Mouse (Mus musculus): ENCODE results near the gene 7530416G11Rik. TPM values are rescaled to one million over a fixed set of nuclear protein-coding genes. Genes with fewer than 3 reads are reported as not detected.

Gene 7530416G11Rik
- polyA plus RNA-seq, 1 experiment from 2014 or later, result not detected

DNA sequence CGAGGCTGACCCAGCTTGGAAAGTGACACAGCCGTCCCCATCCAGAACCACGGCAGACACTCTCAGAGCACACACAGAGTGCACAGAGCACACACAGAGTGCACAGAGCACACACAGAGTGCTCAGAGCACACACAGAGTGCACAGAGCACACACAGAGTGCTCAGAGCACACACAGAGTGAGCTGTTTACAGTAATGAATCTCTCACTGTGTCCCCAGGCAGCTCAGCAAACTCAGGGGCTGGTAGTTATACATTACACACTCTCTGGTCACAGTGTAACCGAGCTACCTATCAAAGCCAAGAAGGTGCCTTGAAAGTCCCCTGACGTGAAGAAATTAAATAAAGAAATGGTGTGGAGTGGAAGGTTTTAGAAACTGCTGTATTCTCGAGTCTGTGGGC is 33.6 kb downstream of the 7530416G11Rik start:
- Histone ChIP-seq H3K27me3 (ENCODE audit: control insufficient read depth, insufficient read depth, low read length) (no peaks in the 10 kb centered on the region), H3K4me2 (replicated peaks; ENCODE audit: low read depth, low read length) (no peak overlapping the region), H3K36me3 (ENCODE audit: control insufficient read depth, insufficient read depth, low read length) (peaks cover 30% of the 10 kb centered on the region), H3K4me3 (ENCODE audit: low read depth, low read length) (no peak overlapping the region), H3K27ac (ENCODE audit: low read length) (no peak overlapping the region), H3K4me1 (ENCODE audit: control insufficient read depth, insufficient read depth, low read length) (no peaks in the 10 kb centered on the region), H3K9ac (replicated peaks; ENCODE audit: low read depth, low read length) (no peak overlapping the region), H3K9me3 (ENCODE audit: control insufficient read depth, low read depth, low read length) (no peaks in the 10 kb centered on the region)
- WGBS, result 68% methylated on average over 6 of the region's 6 CpGs
- ATAC-seq (ENCODE audit: insufficient number of reproducible peaks, insufficient read depth, low FRiP score, low read depth), result no peak

DNA sequence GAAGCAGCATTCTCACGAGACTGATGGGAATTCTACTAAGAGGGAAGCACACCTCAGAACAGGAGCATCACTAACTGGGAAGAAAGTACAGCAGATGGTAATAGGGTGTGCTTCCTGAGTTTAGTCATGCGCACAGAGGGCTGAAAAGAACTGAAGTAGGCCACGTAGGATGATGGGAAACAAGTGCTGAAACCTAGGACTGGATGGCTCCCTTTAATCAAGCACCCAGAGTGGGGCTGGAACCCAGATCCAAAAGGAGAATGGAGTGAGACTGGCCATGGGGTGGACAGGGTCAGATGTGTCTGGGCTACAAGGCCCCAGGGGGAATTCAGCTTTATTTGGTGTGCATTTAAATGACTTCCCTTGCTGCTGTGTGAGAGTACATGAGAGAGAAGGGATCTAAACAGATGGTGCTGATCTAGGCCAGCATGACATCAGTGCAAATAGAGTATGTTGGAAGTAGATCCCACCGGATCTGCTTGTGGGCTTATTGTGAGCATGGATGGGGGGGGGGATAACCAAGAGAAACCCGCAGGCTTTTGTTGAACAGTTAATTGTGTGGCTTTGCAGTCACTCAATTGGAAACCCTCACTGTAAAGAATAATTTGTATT is 36.5 kb downstream of the 7530416G11Rik start:
- Histone ChIP-seq H3K4me1 (ENCODE audit: control insufficient read depth, insufficient read depth, low read length) (no peaks in the 10 kb centered on the region), H3K9me3 (ENCODE audit: control insufficient read depth, low read depth, low read length) (no peaks in the 10 kb centered on the region), H3K4me3 (ENCODE audit: low read depth, low read length) (no peak overlapping the region), H3K4me2 (replicated peaks; ENCODE audit: low read depth, low read length) (no peak overlapping the region), H3K36me3 (ENCODE audit: control insufficient read depth, insufficient read depth, low read length) (peaks cover 47% of the 10 kb centered on the region), H3K27me3 (ENCODE audit: control insufficient read depth, insufficient read depth, low read length) (no peaks in the 10 kb centered on the region), H3K27ac (ENCODE audit: low read length) (no peak overlapping the region), H3K9ac (replicated peaks; ENCODE audit: low read depth, low read length) (no peak overlapping the region)
- ATAC-seq (ENCODE audit: insufficient number of reproducible peaks, insufficient read depth, low FRiP score, low read depth), result no peak
- WGBS, result 87% methylated on average over 5 of the region's 5 CpGs

- Histone ChIP-seq H3K4me3 (ENCODE audit: low read depth, low read length) (no peak overlapping the region), H3K36me3 (ENCODE audit: control insufficient read depth, insufficient read depth, low read length) (peaks cover 45% of the 10 kb centered on the region), H3K4me2 (replicated peaks; ENCODE audit: low read depth, low read length) (no peak overlapping the region), H3K4me1 (ENCODE audit: control insufficient read depth, insufficient read depth, low read length) (no peaks in the 10 kb centered on the region), H3K27me3 (ENCODE audit: control insufficient read depth, insufficient read depth, low read length) (no peaks in the 10 kb centered on the region), H3K27ac (ENCODE audit: low read length) (no peak overlapping the region), H3K9me3 (ENCODE audit: control insufficient read depth, low read depth, low read length) (no peaks in the 10 kb centered on the region), H3K9ac (replicated peaks; ENCODE audit: low read depth, low read length) (no peak overlapping the region)
- ATAC-seq (ENCODE audit: insufficient number of reproducible peaks, insufficient read depth, low FRiP score, low read depth), result no peak
- 59% methylated on average over 10 of the region's 10 CpGs for WGBS
Observed at GRCm38 (mm10) chr15:85464823-85465565, 38.0 kb downstream of the 7530416G11Rik start.

DNA sequence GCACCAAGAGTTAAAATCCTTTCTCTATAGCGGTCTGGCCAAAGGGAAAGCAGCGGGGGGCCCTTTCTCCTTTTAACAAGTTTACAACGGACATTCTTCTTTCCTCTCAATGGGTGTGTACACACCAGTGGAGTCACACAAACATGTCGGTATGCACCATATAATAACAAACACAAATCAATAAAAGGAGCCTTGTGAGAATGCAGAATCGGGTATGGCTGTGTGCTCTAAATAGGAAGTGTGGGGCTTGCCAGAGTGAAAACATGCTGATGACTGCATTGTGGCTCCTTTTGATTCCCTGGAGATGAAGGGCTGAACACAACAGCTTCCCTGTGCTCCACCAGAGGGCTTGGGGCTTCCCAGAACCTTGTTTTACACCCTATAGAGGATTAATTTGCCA is 38.8 kb downstream of the 7530416G11Rik start:
- no peak overlapping the region for H3K4me3 ChIP-seq (ENCODE audit: low read depth, low read length)
- H3K4me2 ChIP-seq (replicated peaks; ENCODE audit: low read depth, low read length), result no peak overlapping the region
- no peak for ATAC-seq (ENCODE audit: insufficient number of reproducible peaks, insufficient read depth, low FRiP score, low read depth)
- H3K4me1 ChIP-seq (ENCODE audit: control insufficient read depth, insufficient read depth, low read length), result no peaks in the 10 kb centered on the region
- peaks cover 43% of the 10 kb centered on the region for H3K36me3 ChIP-seq (ENCODE audit: control insufficient read depth, insufficient read depth, low read length)
- no peak overlapping the region for H3K9ac ChIP-seq (replicated peaks; ENCODE audit: low read depth, low read length)
- WGBS, result 36% methylated on average over 5 of the region's 5 CpGs
- no peaks in the 10 kb centered on the region for H3K9me3 ChIP-seq (ENCODE audit: control insufficient read depth, low read depth, low read length)
- no peak overlapping the region for H3K27ac ChIP-seq (ENCODE audit: low read length)
- H3K27me3 ChIP-seq (ENCODE audit: control insufficient read depth, insufficient read depth, low read length), result no peaks in the 10 kb centered on the region

GRCm38 (mm10) chr15:85463027-85463790 is 39.8 kb downstream of the 7530416G11Rik start:
- no peaks in the 10 kb centered on the region for H3K27me3 ChIP-seq (ENCODE audit: control insufficient read depth, insufficient read depth, low read length)
- no peaks in the 10 kb centered on the region for H3K9me3 ChIP-seq (ENCODE audit: control insufficient read depth, low read depth, low read length)
- 79% methylated on average over 13 of the region's 13 CpGs for WGBS
- H3K4me2 ChIP-seq (replicated peaks; ENCODE audit: low read depth, low read length), result no peak overlapping the region
- H3K36me3 ChIP-seq (ENCODE audit: control insufficient read depth, insufficient read depth, low read length), result peaks cover 37% of the 10 kb centered on the region
- H3K4me3 ChIP-seq (ENCODE audit: low read depth, low read length), result no peak overlapping the region
- no peak overlapping the region for H3K27ac ChIP-seq (ENCODE audit: low read length)
- H3K9ac ChIP-seq (replicated peaks; ENCODE audit: low read depth, low read length), result no peak overlapping the region
- no peaks in the 10 kb centered on the region for H3K4me1 ChIP-seq (ENCODE audit: control insufficient read depth, insufficient read depth, low read length)
- no peak for ATAC-seq (ENCODE audit: insufficient number of reproducible peaks, insufficient read depth, low FRiP score, low read depth)

GRCm38 (mm10) chr15:85462138-85462537 is 40.9 kb downstream of the 7530416G11Rik start:
- peaks cover 32% of the 10 kb centered on the region for H3K36me3 ChIP-seq (ENCODE audit: control insufficient read depth, insufficient read depth, low read length)

DNA sequence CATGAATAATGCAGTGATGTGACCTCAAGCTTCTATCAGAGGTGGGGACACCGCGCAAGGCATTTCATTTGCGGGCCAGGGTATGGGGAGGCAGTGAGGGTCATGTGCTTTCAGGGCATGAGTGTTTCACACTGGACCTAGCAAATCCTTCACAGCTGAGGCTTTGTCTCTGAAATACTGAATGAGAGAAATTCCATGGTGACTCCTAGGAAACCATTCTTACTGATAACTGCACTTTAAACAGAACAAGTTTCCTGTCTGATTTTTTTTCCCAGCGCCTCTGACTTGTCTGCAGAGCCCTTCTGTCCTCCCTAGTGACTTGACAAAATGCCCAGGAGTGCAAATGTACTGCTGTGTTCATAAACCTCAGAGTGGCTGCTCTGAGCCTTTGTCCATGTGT is 41.5 kb downstream of the 7530416G11Rik start:
- Histone ChIP-seq H3K4me1 (ENCODE audit: control insufficient read depth, insufficient read depth, low read length) (no peaks in the 10 kb centered on the region), H3K9me3 (ENCODE audit: control insufficient read depth, low read depth, low read length) (no peaks in the 10 kb centered on the region), H3K4me2 (replicated peaks; ENCODE audit: low read depth, low read length) (no peak overlapping the region), H3K27me3 (ENCODE audit: control insufficient read depth, insufficient read depth, low read length) (no peaks in the 10 kb centered on the region), H3K9ac (replicated peaks; ENCODE audit: low read depth, low read length) (no peak overlapping the region), H3K27ac (ENCODE audit: low read length) (no peak overlapping the region), H3K4me3 (ENCODE audit: low read depth, low read length) (no peak overlapping the region), H3K36me3 (ENCODE audit: control insufficient read depth, insufficient read depth, low read length) (peaks cover 29% of the 10 kb centered on the region)
- ATAC-seq (ENCODE audit: insufficient number of reproducible peaks, insufficient read depth, low FRiP score, low read depth), result no peak
- 74% methylated on average over 4 of the region's 4 CpGs for WGBS

More at GRCm38 (mm10) chr15:85462138-85462537, 40.9 kb downstream of the 7530416G11Rik start:
- 92% methylated on average over 4 of the region's 4 CpGs for WGBS
- Histone ChIP-seq H3K4me2 (replicated peaks; ENCODE audit: low read depth, low read length) (no peak overlapping the region), H3K9ac (replicated peaks; ENCODE audit: low read depth, low read length) (no peak overlapping the region), H3K27me3 (ENCODE audit: control insufficient read depth, insufficient read depth, low read length) (no peaks in the 10 kb centered on the region), H3K27ac (ENCODE audit: low read length) (no peak overlapping the region), H3K4me3 (ENCODE audit: low read depth, low read length) (no peak overlapping the region), H3K9me3 (ENCODE audit: control insufficient read depth, low read depth, low read length) (no peaks in the 10 kb centered on the region), H3K4me1 (ENCODE audit: control insufficient read depth, insufficient read depth, low read length) (no peaks in the 10 kb centered on the region)
- ATAC-seq (ENCODE audit: insufficient number of reproducible peaks, insufficient read depth, low FRiP score, low read depth), result no peak

GRCm38 (mm10) chr15:85458631-85459082 is 44.4 kb downstream of the 7530416G11Rik start:
- no peak for ATAC-seq (ENCODE audit: insufficient number of reproducible peaks, insufficient read depth, low FRiP score, low read depth)
- Histone ChIP-seq H3K4me2 (replicated peaks; ENCODE audit: low read depth, low read length) (no peak overlapping the region), H3K4me3 (ENCODE audit: low read depth, low read length) (no peak overlapping the region), H3K9ac (replicated peaks; ENCODE audit: low read depth, low read length) (no peak overlapping the region), H3K4me1 (ENCODE audit: control insufficient read depth, insufficient read depth, low read length) (no peaks in the 10 kb centered on the region), H3K27me3 (ENCODE audit: control insufficient read depth, insufficient read depth, low read length) (no peaks in the 10 kb centered on the region), H3K27ac (ENCODE audit: low read length) (no peak overlapping the region), H3K9me3 (ENCODE audit: control insufficient read depth, low read depth, low read length) (no peaks in the 10 kb centered on the region), H3K36me3 (ENCODE audit: control insufficient read depth, insufficient read depth, low read length) (peaks cover 19% of the 10 kb centered on the region; the same call in 1 of the 2 replicates)
- 56% methylated on average over 4 of the region's 4 CpGs for WGBS

Data from stomach, embryonic 14.5 days (tissue).